Mouse (Mus musculus) gonadal fat pad, adult 2 months (tissue): ENCODE data around the gene Nlrc5. TPM values are rescaled to one million over a fixed set of nuclear protein-coding genes. Genes with fewer than 3 reads are reported as not detected.

Source experiments
- DNase-seq: peaks from one replicate; pipeline ENCODE4 v3.0.0-alpha.2; 2012; ENCODE audit warnings: low read depth
- polyA plus RNA-seq: library from polyadenylated mRNA; depleted of rRNA; stranded (reverse); fragments of >200 nt; gene quantifications from 2 replicates; pipeline ENCODE4 v1.2.3, GENCODE M21; 2012

Gene Nlrc5
- polyA plus RNA-seq, 1 experiment, result 13.3 TPM

DNA sequence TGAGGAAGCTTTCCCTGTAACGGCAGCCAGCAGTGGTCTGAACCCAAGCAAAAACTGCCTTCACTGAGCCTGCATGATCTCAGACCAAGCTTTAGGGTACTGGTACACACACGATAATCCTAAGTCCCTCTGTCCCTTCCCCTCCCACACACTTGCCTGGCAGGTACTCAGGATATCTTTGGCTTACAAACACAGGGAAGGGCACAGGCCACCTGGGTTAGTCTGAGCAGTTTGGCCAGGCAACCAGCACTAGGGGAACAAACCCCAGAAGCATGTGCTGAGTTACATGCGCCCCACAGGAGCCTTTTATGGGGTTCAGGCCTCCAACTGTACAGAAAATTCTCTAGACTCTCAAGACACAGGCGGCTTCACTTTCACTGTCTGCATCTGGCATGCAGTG, 95.7 kb downstream of the Nlrc5 start:
- DNase-seq, result no peak

- DNase-seq, result no peak
These were observed 96.5 kb downstream of the Nlrc5 start for GRCm38 (mm10) chr8:94530643-94531042.

DNA sequence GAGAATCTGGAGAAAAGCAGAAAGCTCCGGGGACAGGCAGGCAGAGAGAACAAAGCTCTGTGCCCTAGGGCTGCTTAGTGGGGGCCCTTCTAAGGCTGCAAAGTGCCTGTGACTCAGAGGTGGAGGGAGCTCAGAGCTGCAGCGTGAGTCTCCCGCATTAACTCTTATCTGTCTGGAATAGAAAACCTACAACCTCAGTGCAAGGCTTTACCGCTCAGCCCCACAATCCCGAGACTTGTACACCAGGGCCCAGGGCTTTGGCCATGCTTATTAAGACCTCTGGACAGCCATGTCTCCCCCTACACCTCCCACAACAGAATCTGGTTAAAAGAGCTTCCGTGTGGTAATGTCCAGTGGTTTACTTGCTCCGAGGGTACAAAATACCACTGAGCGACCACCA, 97.8 kb downstream of the Nlrc5 start:
- DNase-seq, result no peak

DNA sequence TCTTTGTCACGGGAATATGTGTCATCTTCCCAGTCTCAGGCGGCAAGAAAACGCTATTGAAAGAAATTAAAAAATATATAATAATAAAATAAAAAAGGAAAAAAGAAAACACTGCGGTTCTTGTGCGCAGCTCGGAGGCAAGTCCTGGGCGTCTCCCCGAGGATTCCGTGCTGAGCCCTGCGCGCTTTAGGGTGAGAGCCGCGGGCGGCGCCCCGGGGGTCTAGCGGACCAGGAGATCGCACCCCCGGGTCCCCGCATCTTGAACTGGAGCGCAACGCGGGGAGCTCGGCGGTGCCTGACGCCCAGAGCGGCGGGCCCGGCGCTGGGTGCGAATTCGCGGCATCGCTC, 98.3 kb downstream of the Nlrc5 start:
- no peak for DNase-seq

DNA sequence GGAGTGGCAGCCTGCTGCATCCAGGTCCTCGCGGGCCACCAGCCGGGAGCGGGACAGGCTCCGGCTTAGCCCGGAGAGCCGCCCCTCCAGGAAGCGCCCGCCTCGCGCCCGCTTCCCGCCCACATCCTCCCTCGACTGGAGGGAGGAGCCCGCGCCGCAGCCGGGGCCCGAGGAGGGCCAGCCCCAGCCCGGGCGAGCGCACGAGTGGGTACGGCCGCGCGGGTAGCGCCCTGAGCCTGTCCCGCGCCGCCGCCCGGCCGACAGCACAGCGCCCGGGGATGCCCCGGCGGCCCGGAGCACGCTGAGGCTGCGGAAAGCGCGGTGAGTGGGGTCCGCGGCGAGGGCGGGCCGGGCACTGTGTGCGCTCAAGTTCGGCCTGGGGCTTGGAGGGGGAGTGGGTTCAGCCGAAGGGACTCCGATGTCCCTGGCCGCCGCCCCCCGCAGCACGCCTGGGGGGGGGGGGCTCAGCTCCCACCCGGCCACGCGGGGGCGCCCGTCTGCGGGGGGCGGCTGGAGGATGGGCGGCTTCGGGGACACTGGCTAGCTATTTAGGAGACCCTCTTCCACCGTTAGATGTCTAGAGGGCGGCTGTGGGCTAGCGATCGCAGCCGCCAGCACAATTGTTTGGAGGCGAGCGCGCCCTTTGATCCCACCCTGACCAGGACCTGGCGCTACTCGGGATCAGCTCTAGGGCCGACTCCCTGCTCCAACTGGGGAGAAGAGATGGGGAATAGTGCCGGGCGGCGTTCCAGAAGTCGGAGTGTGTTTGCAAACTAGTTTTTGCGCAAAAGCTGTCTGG, 98.9 kb downstream of the Nlrc5 start, which contains the start of gene Cpne2:
TSS of gene Cpne2 (plus strand) at position 118 of the 799 bp plus-strand sequence.
- no peak for DNase-seq

DNA sequence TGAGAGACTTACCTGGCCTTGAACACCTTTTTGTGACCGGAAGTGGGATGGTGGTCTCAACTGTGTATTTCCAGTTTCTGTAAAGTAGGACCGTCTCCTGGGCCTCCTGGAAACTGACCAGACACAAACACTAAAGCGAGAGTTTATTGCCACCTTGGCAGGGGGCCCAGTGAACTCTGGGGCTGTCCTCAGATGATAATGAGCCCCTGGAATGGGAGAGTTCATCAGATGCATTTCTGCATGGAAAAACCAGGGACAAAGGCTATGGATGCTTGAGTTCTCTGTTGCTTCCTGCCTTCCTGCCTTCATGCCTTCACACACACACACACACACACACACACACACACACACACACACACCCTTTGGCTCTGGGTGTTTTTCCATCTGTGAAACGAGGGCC, 100.5 kb downstream of the Nlrc5 start:
- DNase-seq, result no peak

GRCm38 (mm10) chr8:94535631-94536030, 101.5 kb downstream of the Nlrc5 start:
- DNase-seq, result no peak

- DNase-seq, result no peak
These were observed 103.3 kb downstream of the Nlrc5 start for GRCm38 (mm10) chr8:94537456-94537855.

DNA sequence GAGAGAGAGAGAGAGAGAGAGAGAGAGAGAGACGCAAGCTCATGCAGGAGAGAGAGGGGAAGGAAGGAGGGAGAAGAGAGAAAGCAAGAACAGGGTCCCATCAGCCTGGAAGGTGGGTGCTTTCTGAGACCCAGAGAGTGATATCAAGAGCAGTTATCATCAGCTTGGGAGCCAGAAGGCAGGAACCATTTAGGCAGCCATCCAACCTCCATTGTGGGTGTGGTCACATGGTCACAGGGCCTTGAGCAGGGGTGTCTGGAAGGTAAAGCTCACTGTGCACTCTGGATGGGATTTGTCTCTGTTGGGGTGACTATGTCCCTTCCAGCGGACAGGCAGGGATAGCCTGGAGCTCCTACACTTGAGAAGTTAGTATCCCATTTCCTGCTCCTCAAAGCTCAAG, 105.9 kb downstream of the Nlrc5 start:
- no peak for DNase-seq

- DNase-seq, result no peak
These were observed 107.0 kb downstream of the Nlrc5 start for GRCm38 (mm10) chr8:94540889-94541795.

- no peak for DNase-seq
These were observed 109.8 kb downstream of the Nlrc5 start for GRCm38 (mm10) chr8:94543981-94544380.

- DNase-seq, result no peak
These were observed 114.9 kb downstream of the Nlrc5 start for GRCm38 (mm10) chr8:94549041-94549440.

GRCm38 (mm10) chr8:94549482-94549881, 115.3 kb downstream of the Nlrc5 start:
- no peak for DNase-seq

DNA sequence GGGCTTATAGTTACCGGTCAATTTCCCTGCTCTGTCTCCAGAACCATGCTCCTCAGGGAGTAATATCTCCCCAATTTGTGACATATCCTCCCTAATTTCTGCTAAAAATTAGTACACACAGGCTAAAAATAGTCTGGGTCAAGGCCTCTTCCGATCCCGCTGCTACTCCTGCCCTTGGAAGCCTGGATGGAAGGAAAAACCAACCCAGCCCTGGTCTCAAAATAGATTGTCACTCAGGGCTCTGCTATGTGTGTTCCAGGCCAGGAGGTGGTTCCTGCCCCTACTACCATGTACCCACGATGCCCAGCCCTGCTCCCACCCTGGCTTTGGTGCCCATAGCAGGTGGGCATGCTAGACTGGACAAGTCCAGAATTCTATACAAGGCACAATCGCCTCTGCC, 115.8 kb downstream of the Nlrc5 start:
- no peak for DNase-seq

- DNase-seq, result no peak
These were observed 117.6 kb downstream of the Nlrc5 start for GRCm38 (mm10) chr8:94551471-94552422.

- no peak for DNase-seq
These were observed 118.5 kb downstream of the Nlrc5 start for GRCm38 (mm10) chr8:94552696-94553095.

GRCm38 (mm10) chr8:94557281-94557680, 123.1 kb downstream of the Nlrc5 start:
- DNase-seq, result no peak

- no peak for DNase-seq
These were observed 127.1 kb downstream of the Nlrc5 start for GRCm38 (mm10) chr8:94561256-94561655.

DNA sequence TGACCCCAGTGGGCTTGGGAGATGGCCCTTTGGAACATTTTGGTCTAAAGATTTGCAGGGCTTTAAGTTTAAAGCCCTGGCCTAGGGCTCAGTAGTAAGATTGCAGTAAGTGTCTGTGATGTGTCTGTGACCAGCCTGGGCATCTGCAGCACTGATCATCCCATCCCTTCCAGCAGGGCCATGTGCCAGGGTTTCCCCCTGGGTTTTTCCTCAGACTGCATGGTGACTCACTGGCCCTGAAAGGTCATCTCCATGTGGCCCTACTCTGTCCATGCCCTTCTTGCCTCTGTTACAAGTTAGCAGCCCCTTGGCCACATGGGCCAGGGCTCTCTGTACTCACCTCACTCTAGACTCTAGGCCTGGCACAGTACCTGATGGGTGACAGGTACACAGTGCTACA, 130.3 kb downstream of the Nlrc5 start:
- DNase-seq, result no peak

DNA sequence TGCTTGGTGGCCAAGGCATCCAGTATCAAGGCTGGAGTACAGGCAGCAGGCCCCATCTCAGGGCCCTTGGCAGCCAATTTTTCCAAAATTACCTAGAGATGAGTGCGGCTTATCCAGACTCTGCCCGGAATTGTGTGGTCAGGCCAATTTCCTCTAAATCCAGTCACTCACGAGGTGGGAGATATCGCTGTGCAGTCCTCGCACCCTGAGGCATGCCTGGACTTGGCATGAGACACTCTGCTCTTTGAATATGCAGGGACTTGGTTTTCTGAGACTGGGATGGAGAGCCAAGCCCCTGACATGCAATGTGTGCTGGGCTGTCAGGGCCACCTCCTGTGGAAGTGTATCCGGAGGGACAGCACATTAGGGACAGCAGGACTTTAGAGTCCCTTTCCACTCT, 131.9 kb downstream of the Nlrc5 start:
- no peak for DNase-seq

DNA sequence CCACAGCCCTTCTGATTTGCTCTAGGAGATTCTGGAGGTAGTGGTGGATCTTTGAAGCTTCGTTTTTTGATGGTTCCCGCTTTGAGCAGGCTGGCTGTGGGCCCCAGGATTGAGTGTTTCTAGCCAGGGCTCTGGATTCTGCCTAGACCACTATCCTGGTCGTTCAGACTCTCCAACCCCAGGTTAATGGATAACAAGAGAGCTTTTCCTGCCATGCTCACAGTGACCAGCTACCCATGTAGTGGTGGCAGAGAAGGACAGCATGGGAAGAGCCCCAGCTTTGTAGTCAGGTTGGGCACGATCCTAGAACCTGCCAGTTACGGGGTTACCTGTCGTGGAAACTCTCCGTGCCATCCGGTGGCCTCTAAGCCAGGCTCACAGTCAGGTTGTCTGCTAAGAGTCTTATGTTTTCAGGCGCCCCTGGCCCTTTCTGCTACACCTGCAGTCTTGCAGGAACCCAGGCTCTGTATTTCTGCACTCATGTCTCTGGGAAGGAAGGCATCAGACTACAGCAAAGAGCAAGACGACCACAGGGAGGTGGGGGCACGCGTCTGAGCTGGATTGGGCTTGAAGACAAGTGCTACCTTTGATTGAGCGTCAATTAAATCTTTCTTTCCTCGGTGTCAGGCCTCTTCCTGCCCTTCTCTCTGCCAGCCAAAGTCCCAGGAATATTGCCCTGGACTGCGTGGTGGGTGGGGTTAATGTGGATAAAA, 132.4 kb downstream of the Nlrc5 start:
- no peak for DNase-seq
